Mouse (Mus musculus): ENCODE measurements around the gene Elmo1. TPM values are rescaled to one million over a fixed set of nuclear protein-coding genes. Genes with fewer than 3 reads are reported as not detected.

Elmo1 gene
- polyA plus RNA-seq, 1 experiment: 56.1 TPM

DNA sequence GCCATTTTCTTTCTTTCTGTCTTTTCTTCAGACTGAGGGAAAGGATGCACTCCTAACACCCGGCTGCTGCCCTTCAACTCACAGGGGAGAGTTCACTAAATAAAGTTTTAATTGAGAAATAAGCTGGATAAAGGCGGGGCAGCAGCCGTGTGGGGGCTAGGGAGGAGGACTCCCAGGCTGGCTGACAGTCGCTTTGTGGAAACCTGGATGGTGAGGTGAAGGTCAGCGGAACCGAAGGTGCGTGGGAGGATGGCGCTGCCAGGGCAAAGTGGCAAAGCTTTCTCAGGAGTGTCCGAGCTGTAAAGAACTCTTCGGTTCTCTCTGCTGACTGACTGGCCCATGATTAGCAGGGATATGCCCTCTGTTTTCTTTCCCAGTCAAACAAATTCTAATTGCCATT is 40.2 kb upstream of the Elmo1 start:
- no peak overlapping the region for H3K27ac ChIP-seq (ENCODE audit: insufficient read depth, low read length)
- no peak for TF ChIP-seq POLR2A (IDR thresholded peaks at IDR 0.05; ENCODE audit: extremely low read depth, insufficient read depth, low read length)
- no peak for TF ChIP-seq CTCF (IDR thresholded peaks at IDR 0.05; ENCODE audit: extremely low read depth, insufficient read depth, low read length)
- no peaks in the 10 kb centered on the region; the same call in 1 of the 2 replicates for H3K4me1 ChIP-seq (ENCODE audit: control insufficient read depth, insufficient read depth, low read length)
- no peak overlapping the region for H3K4me3 ChIP-seq (ENCODE audit: insufficient read depth, low read length)

DNA sequence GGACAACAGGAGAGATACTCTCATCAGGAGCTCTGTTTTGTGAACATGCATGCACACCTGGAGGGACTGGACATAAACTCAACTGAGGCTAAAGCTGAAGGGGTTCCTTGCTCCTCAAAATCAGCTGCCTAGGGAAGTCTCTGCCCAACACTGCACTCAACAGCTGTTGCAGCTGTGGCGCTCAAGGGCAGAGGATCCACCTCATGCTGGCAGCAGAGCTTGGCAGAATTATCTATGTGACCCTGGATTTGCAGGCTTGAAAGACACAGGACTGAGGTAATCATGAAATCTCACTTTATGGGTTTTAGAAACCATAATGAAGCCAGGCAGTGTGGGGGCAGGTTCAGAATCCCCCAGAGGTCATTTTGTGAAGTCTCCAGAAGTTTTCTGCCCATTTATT is 32.5 kb upstream of the Elmo1 start:
- TF ChIP-seq CTCF (IDR thresholded peaks at IDR 0.05; ENCODE audit: extremely low read depth, insufficient read depth, low read length) (no peak), POLR2A (IDR thresholded peaks at IDR 0.05; ENCODE audit: extremely low read depth, insufficient read depth, low read length) (no peak)
- Histone ChIP-seq H3K4me3 (ENCODE audit: insufficient read depth, low read length) (no peak overlapping the region), H3K27ac (ENCODE audit: insufficient read depth, low read length) (no peak overlapping the region), H3K4me1 (ENCODE audit: control insufficient read depth, insufficient read depth, low read length) (no peaks in the 10 kb centered on the region; the same call in 1 of the 2 replicates)

DNA sequence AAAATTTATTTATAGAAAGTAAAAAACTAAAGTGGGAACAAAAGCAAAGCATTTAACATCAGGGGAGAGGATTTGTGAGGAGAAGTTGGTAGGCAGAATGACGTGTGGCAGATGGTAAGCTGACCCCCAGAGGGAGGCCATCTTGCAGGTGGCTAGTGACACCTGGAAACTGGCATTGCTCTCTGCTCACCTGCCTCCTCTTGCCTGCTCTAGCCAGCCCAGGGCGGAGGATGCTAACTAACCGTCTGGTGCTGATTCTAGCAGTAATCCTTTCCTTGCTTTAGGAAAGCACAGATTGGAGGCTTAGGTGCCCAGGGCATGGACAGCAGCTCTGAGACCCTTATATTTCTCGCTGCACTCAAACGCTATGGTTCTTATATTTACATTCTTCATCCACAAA is 29.4 kb upstream of the Elmo1 start:
- TF ChIP-seq CTCF (IDR thresholded peaks at IDR 0.05; ENCODE audit: extremely low read depth, insufficient read depth, low read length) (no peak), POLR2A (IDR thresholded peaks at IDR 0.05; ENCODE audit: extremely low read depth, insufficient read depth, low read length) (no peak)
- no peak overlapping the region for H3K4me3 ChIP-seq (ENCODE audit: insufficient read depth, low read length)
- H3K4me1 ChIP-seq (ENCODE audit: control insufficient read depth, insufficient read depth, low read length): no peaks in the 10 kb centered on the region

DNA sequence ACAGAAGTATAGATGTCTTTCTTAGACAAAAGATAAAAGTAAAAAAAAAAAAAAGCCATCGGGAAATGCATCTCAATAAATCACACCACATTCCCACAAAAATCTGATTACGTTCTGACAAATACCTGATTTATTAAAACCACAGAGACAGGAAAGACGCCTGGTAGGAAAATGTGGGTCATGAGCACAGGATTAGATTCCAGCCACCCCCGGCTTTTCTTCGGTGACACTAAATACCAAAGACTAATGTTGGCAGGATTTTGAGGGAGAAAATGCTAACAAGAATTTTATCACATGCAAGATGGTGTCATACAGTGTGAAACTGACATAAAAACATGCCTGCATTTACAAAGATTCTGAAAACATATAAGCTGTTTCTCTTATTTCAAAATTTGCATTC is 27.1 kb upstream of the Elmo1 start:
- Histone ChIP-seq H3K4me1 (ENCODE audit: control insufficient read depth, insufficient read depth, low read length) (no peaks in the 10 kb centered on the region), H3K4me3 (ENCODE audit: insufficient read depth, low read length) (no peak overlapping the region), H3K27ac (ENCODE audit: insufficient read depth, low read length) (no peak overlapping the region)
- no peak for TF ChIP-seq CTCF (IDR thresholded peaks at IDR 0.05; ENCODE audit: extremely low read depth, insufficient read depth, low read length)

More for the DNA sequence above, 29.4 kb upstream of the Elmo1 start:
- H3K27ac ChIP-seq (ENCODE audit: insufficient read depth, low read length): no peak overlapping the region

DNA sequence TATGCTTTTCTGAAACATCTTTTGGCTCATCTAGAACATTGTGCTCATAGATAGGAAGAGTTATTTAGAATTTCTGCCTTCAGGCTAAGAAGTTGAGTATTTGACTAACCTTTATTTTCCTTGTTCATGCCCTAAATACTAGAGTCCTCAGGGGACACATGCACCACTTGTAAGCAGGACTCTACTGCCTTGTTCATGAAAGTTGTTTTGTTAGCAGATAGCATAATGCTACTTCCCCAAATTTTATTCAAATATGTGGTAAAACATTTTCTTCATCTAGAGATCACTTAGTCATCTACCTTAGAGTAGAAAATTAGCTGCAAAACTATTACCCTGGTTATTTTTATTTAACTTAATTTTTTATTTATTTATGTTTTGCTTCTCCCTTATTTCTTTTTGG is 18.4 kb upstream of the Elmo1 start:
- Histone ChIP-seq H3K27ac (ENCODE audit: insufficient read depth, low read length) (no peak overlapping the region), H3K4me3 (ENCODE audit: insufficient read depth, low read length) (no peak overlapping the region), H3K4me1 (ENCODE audit: control insufficient read depth, insufficient read depth, low read length) (no peaks in the 10 kb centered on the region)
- TF ChIP-seq CTCF (IDR thresholded peaks at IDR 0.05; ENCODE audit: extremely low read depth, insufficient read depth, low read length) (no peak), POLR2A (IDR thresholded peaks at IDR 0.05; ENCODE audit: extremely low read depth, insufficient read depth, low read length) (no peak)

DNA sequence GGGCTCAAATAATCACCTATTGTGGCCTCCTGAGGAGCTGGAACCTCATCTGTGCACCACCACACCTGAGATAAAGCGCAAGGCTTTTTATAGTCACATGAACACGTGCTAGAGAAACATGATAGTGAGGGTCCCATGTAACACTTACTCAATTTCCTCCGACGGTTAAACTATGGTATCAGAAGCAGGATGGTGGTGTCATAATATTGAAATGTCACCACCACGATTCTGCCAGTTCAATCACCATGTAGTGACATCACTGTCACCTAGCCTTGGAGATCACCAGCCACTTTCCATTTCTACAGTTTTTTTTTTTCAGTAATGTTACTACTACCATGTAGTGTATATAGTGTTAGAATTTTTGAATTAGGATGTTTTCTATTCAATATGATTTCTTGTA is 17.4 kb upstream of the Elmo1 start:
- no peak for TF ChIP-seq CTCF (IDR thresholded peaks at IDR 0.05; ENCODE audit: extremely low read depth, insufficient read depth, low read length)
- TF ChIP-seq POLR2A (IDR thresholded peaks at IDR 0.05; ENCODE audit: extremely low read depth, insufficient read depth, low read length): no peak
- Histone ChIP-seq H3K4me1 (ENCODE audit: control insufficient read depth, insufficient read depth, low read length) (no peaks in the 10 kb centered on the region), H3K27ac (ENCODE audit: insufficient read depth, low read length) (no peak overlapping the region), H3K4me3 (ENCODE audit: insufficient read depth, low read length) (no peak overlapping the region)

DNA sequence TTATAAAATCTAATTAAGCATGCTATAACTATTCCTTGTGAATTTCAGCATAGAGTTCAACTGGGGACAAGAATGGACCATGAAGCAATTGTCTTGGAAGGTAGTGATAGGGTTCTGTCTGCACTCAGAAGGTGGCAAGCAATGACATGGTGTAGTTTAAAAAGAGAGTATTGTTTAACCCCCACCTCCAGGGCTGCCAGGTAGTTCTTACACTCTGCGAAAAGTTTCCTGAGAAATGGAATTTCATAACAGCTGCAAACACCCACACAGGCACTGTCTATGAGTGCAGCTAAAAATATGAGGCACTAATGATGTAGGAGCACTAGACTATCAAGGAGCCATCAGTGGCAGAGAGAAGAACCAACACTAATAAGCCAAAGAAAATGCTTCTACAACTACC is 13.9 kb upstream of the Elmo1 start:
- TF ChIP-seq CTCF (IDR thresholded peaks at IDR 0.05; ENCODE audit: extremely low read depth, insufficient read depth, low read length): no peak
- TF ChIP-seq POLR2A (IDR thresholded peaks at IDR 0.05; ENCODE audit: extremely low read depth, insufficient read depth, low read length): no peak
- Histone ChIP-seq H3K4me1 (ENCODE audit: control insufficient read depth, insufficient read depth, low read length) (no peaks in the 10 kb centered on the region), H3K27ac (ENCODE audit: insufficient read depth, low read length) (no peak overlapping the region), H3K4me3 (ENCODE audit: insufficient read depth, low read length) (no peak overlapping the region)

DNA sequence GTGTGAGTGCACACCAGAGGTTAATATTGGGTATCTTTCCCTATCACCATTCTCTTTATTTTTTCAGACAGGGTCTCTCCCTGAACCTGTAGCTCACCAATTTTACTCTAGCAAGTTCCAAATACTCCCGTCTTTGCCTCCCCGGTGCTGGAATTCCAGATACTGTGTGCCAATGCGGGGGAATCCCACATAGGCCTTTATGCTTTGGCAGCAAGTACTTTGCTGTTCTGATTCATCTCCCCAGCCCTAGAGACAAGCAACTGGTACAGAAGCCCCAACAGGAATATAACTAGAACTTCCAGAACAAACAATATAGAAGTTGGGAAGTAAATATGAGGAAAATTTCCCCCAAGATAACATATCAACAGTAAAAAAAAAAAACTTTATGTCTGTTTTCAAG is 13.2 kb upstream of the Elmo1 start:
- TF ChIP-seq POLR2A (IDR thresholded peaks at IDR 0.05; ENCODE audit: extremely low read depth, insufficient read depth, low read length) (no peak), CTCF (IDR thresholded peaks at IDR 0.05; ENCODE audit: extremely low read depth, insufficient read depth, low read length) (no peak)
- H3K27ac ChIP-seq (ENCODE audit: insufficient read depth, low read length): no peak overlapping the region
- no peaks in the 10 kb centered on the region for H3K4me1 ChIP-seq (ENCODE audit: control insufficient read depth, insufficient read depth, low read length)
- H3K4me3 ChIP-seq (ENCODE audit: insufficient read depth, low read length): no peak overlapping the region

DNA sequence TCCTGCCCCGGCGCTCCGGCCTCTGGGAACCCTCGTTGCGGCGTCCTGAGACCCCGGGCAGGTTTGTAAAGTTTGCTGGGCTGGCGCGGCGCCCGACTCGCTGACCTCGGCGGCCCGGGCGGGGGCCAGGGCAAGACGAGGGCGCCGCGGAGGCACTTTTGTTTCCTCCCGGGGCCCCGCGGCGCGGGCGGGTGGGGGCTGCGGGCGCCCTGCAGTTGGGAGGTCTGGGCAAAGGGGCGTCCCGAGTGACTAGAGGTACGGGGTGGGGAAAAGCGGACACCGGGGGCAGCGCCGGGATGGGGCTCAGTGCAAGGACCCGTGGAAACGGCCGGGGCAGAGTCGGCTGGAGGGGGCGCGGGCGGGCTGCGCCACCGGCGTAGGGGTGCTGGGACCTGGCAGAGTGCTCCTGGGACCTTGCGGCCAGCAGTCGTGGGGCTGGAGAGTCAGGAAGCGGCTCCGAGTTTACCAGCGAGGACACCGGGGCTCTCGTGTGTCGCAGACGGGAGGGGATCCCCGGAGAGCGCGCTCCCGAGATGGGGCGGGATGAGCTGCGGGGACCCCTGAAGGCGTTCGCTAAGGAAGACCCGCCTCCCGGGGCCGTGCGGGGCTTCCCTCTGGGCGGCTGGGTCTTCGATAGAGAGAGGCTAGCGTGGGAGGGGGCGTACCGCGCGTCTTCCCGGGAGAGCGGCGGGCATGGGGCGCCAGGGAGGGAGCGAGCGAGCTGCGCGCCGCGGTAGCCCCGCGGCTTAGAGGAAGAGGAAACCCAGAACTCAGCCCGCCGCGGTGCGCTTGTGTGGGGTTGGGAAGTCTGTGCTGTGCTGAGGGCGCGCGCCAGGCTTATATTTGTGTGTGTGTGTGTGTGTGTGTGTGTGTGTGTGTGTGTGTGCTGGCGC is 561 bp downstream of the Elmo1 start:
- H3K4me1 ChIP-seq (ENCODE audit: control insufficient read depth, insufficient read depth, low read length): peaks cover 3% of the 10 kb centered on the region; the same call in 1 of the 2 replicates
- peak overlapping the region; percentile 85 for H3K4me3 ChIP-seq (ENCODE audit: insufficient read depth, low read length)
- TF ChIP-seq CTCF (IDR thresholded peaks at IDR 0.05; ENCODE audit: extremely low read depth, insufficient read depth, low read length): no peak
- no peak for TF ChIP-seq POLR2A (IDR thresholded peaks at IDR 0.05; ENCODE audit: extremely low read depth, insufficient read depth, low read length)
- peak overlapping the region; percentile 97 for H3K27ac ChIP-seq (ENCODE audit: insufficient read depth, low read length)

DNA sequence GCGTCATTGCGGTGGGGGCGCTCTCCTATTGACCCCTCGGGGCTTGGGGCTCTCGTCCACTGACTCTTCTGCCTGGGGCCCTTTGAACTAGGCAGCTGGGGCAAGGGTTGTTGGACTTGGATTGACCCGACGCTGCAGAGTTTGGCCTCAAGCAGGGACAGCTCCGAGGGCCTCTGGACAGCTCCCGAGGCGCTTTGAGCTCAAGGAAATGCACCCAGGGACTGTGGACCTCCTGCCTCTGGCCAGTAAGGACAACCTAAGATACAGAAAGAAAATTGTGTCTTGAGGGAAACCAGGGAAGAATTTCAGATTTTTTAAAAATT is 1.2 kb downstream of the Elmo1 start:
- Histone ChIP-seq H3K4me3 (ENCODE audit: insufficient read depth, low read length) (peak overlapping the region; percentile 85), H3K4me1 (ENCODE audit: control insufficient read depth, insufficient read depth, low read length) (peaks cover 3% of the 10 kb centered on the region; the same call in 1 of the 2 replicates), H3K27ac (ENCODE audit: insufficient read depth, low read length) (peak overlapping the region; percentile 89; the same call in 1 of the 2 replicates)
- no peak for TF ChIP-seq CTCF (IDR thresholded peaks at IDR 0.05; ENCODE audit: extremely low read depth, insufficient read depth, low read length)
- no peak for TF ChIP-seq POLR2A (IDR thresholded peaks at IDR 0.05; ENCODE audit: extremely low read depth, insufficient read depth, low read length)

All from cortical plate, adult 2 months (tissue).